ENCODE assay signal across 11 mouse cellular contexts in genomic region chr12:84620975-84621374, GRCm38 (mm10). TPM values are rescaled to one million over a fixed set of nuclear protein-coding genes. Genes with fewer than 3 reads are reported as not detected.
DNase-seq lines count a peak whose midpoint lies in the region; ATAC-seq and TF ChIP-seq lines count a peak whose summit lies in the region.
"Had no signal": no experiment of that assay in that cellular context is flagged by ENCODE, and none has a peak within 500 bp of the region (broad histone marks: within the 10 kb centered on the region; RNA-seq: fewer than 3 reads in every experiment).

No protein-coding gene starts in this region.

- H3K4me2 ChIP-seq in embryonic facial prominence, embryonic 14.5 days (ENCODE audit: low read depth, low read length) = no peak overlapping the region
- H3K4me2 ChIP-seq: heart, embryonic 13.5 days had no signal

- no peaks in the 10 kb centered on the region for H3K9me3 ChIP-seq in MEL (replicated peaks; ENCODE audit: insufficient read depth, low read length)
- H3K9me3 ChIP-seq in embryonic facial prominence, embryonic 14.5 days (ENCODE audit: control insufficient read depth, low read length) = no peaks in the 10 kb centered on the region
- H3K9me3 ChIP-seq: heart, embryonic 13.5 days had no signal

- DNase-seq in kidney, adult 9 months = peak; percentile 39
- no peak for DNase-seq in kidney, postnatal 14 days
- peak; percentile 11 for DNase-seq in CD4-positive helper T cell, adult 2 months (ENCODE audit: low read depth, low spot score)
- DNase-seq in MEL (ENCODE audit: low read depth, low spot score) = peak; percentile 45
- peak; percentile 13 for DNase-seq in embryonic facial prominence, embryonic 14.5 days (ENCODE audit: low spot score)
- no peak for DNase-seq in layer of hippocampus, adult 9-11 months
- DNase-seq in frontal cortex, postnatal 25 days (ENCODE audit: low spot score in 2 of 2) = no peak
- DNase-seq: left cerebral cortex, postnatal 4 days had no signal

- ATAC-seq in embryonic facial prominence, embryonic 14.5 days (ENCODE audit: low read depth) = no peak

- H3K4me1 ChIP-seq in MEL (ENCODE audit: control insufficient read depth in 1 of 2, insufficient read depth in 2 of 2, low read length in 2 of 2) = peaks cover 0 to 3% of the 10 kb centered on the region in 2 experiments; a peak in 2 of 4 replicates
- no peaks in the 10 kb centered on the region for H3K4me1 ChIP-seq in embryonic facial prominence, embryonic 14.5 days (ENCODE audit: control insufficient read depth, insufficient read depth, low read length)

- peak; percentile 45 for TF ChIP-seq RAD21 in MEL (IDR thresholded peaks at IDR 0.05; ENCODE audit: low read depth, low read length)

- no peak overlapping the region for H3K4me3 ChIP-seq in MEL (ENCODE audit: control insufficient read depth in 1 of 2, insufficient read depth in 1 of 2, low read depth in 2 of 2, low read length in 2 of 2)
- H3K4me3 ChIP-seq in embryonic facial prominence, embryonic 14.5 days (ENCODE audit: low read depth, low read length) = no peak overlapping the region
- H3K4me3 ChIP-seq: heart, embryonic 13.5 days had no signal

- TF ChIP-seq EP300 in MEL (IDR thresholded peaks at IDR 0.05; ENCODE audit: low read depth in 1 of 2, low read length in 2 of 2) = no peak

- peaks cover 0 to 2% of the 10 kb centered on the region in 2 experiments; a peak in 1 of 4 replicates for H3K36me3 ChIP-seq in MEL (ENCODE audit: control insufficient read depth in 1 of 2, insufficient read depth in 2 of 2, low read length in 2 of 2)
- no peaks in the 10 kb centered on the region for H3K36me3 ChIP-seq in embryonic facial prominence, embryonic 14.5 days (ENCODE audit: control insufficient read depth, insufficient read depth, low read length)
- H3K36me3 ChIP-seq: heart, embryonic 13.5 days had no signal

- H3K27ac ChIP-seq in MEL (ENCODE audit: control insufficient read depth, low read depth, low read length) = no peak overlapping the region
- H3K27ac ChIP-seq in embryonic facial prominence, embryonic 14.5 days (replicated peaks; ENCODE audit: low read depth, low read length) = no peak overlapping the region
- H3K27ac ChIP-seq: heart, embryonic 13.5 days had no signal

- peak in 2 of 3 experiments; percentile 50 to 63; a peak in 4 of 6 replicates for TF ChIP-seq CTCF in MEL (IDR thresholded peaks at IDR 0.05 in 2 of 3, conservative IDR thresholded peaks at IDR 0.05 in 1 of 3; ENCODE audit: control insufficient read depth in 1 of 3, insufficient read depth in 1 of 3, low read depth in 2 of 3, low read length in 3 of 3, poor library complexity in 1 of 3, severe bottlenecking in 1 of 3)

- peaks cover 4 to 8% of the 10 kb centered on the region in 2 experiments for H3K27me3 ChIP-seq in MEL (ENCODE audit: control insufficient read depth in 1 of 2, insufficient read depth in 2 of 2, low read length in 2 of 2)
- peaks cover 24% of the 10 kb centered on the region for H3K27me3 ChIP-seq in embryonic facial prominence, embryonic 14.5 days (replicated peaks; ENCODE audit: control insufficient read depth, insufficient read depth, low read length)

- peaks cover 1% of the 10 kb centered on the region; the same call in 1 of the 2 replicates for H3K79me2 ChIP-seq in MEL (ENCODE audit: control insufficient read depth, insufficient read depth, low read length, poor library complexity)

- no peak for TF ChIP-seq POLR2A in MEL (IDR thresholded peaks at IDR 0.05; ENCODE audit: control insufficient read depth in 1 of 2, insufficient read depth in 1 of 2, low read depth in 1 of 2, low read length in 2 of 2, poor library complexity in 1 of 2)

- H3K9ac ChIP-seq in MEL (ENCODE audit: control insufficient read depth, low read depth, low read length, poor library complexity, severe bottlenecking) = no peak overlapping the region
- H3K9ac ChIP-seq in embryonic facial prominence, embryonic 14.5 days (ENCODE audit: low read depth, low read length) = no peak overlapping the region
- H3K9ac ChIP-seq: heart, embryonic 13.5 days had no signal

TF ChIP-seq in MEL, 35 proteins besides CTCF, POLR2A, EP300 and RAD21:
- TF ChIP-seq RCOR1 (IDR thresholded peaks at IDR 0.05; ENCODE audit: low read depth, low read length) (no peak), SMC3 (IDR thresholded peaks at IDR 0.05; ENCODE audit: low read depth, low read length) (peak; percentile 42)

RNA-seq across cellular contexts. Expression of gene Abcd4, which starts 3.8 kb away (rescaled TPM):
- total RNA-seq in MEL (2012; rRNA removed) = 3.5 TPM in 2 replicates
- 1 to 10 TPM in 1 of 2 experiments, not detected in 1; 7.1 TPM for polyA plus RNA-seq in MEL (2012; ENCODE audit: insufficient read depth in 1 of 2, insufficient read length in 2 of 2, low read depth in 1 of 2, low replicate concordance in 2 of 2, missing spikeins in 1 of 2)
- 6.9 and 10.2 TPM in 2 replicates for polyA plus RNA-seq in embryonic facial prominence, embryonic 14.5 days (2014; fragmentation: Nextera tagmentation; extraction: Ambion mirVana)

RNA-seq across cellular contexts. Expression of gene Vrtn, which starts 19.8 kb away (rescaled TPM):
- not detected in 2 replicates for total RNA-seq in MEL (2012; rRNA removed)
- not detected for polyA plus RNA-seq in MEL (2012; ENCODE audit: insufficient read depth in 1 of 2, insufficient read length in 2 of 2, low read depth in 1 of 2, low replicate concordance in 2 of 2, missing spikeins in 1 of 2)
- polyA plus RNA-seq in embryonic facial prominence, embryonic 14.5 days (2014; fragmentation: Nextera tagmentation; extraction: Ambion mirVana) = not detected in 2 replicates
- total RNA-seq: left cerebral cortex, postnatal 4 days had no signal
- polyA plus RNA-seq: heart, embryonic 13.5 days; kidney, embryonic 16.5 days; stomach, embryonic 14.5 days had no signal

RNA-seq across cellular contexts. Expression of gene Vsx2, which starts 51.4 kb away (rescaled TPM):
- total RNA-seq in MEL (2012; rRNA removed) = not detected in 2 replicates
- not detected for polyA plus RNA-seq in MEL (2012; ENCODE audit: insufficient read depth in 1 of 2, insufficient read length in 2 of 2, low read depth in 1 of 2, low replicate concordance in 2 of 2, missing spikeins in 1 of 2)
- 0.10 and 0.43 TPM in 2 replicates for polyA plus RNA-seq in embryonic facial prominence, embryonic 14.5 days (2014; fragmentation: Nextera tagmentation; extraction: Ambion mirVana)
- total RNA-seq: left cerebral cortex, postnatal 4 days had no signal
- polyA plus RNA-seq: heart, embryonic 13.5 days; kidney, embryonic 16.5 days; stomach, embryonic 14.5 days had no signal

Comparison
In these comparisons a context has a peak if more than half of its experiments do, and no peak if none do; other contexts are left out.
1. DNase-seq: peak in kidney, adult 9 months (single experiment), CD4-positive helper T cell, adult 2 months (single experiment), MEL (single experiment) and embryonic facial prominence, embryonic 14.5 days (single experiment); none in kidney, postnatal 14 days (single experiment), layer of hippocampus, adult 9-11 months (single experiment) and frontal cortex, postnatal 25 days (0 of 2).